Mouse (Mus musculus): ENCODE data around the gene Ppard. TPM values are rescaled to one million over a fixed set of nuclear protein-coding genes. Genes with fewer than 3 reads are reported as not detected.

The Ppard gene
- total RNA-seq, 2 experiments from 2014 or later, result 17.4 to 19.0 TPM

DNA sequence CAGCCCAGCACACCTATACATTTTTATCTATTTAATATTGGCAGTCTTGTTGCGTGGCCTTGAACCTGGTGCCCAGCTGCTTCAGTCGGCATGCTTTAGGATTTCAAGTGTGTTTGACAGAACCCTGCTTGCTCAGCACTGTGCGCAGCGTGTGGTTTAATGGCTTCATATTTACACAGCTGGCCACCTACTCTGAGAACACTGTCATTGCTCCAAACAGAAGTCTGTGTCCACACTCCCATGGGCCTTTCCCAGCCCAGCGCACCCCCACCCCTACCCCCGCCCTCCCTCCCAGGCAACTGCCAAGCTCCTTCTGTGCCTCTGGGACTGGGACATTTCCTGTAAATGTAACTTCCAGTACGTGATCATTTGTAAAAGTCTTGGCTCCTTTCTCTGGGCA is 20.7 kb downstream of the Ppard start:
- intact Hi-C loops (cut with DNase I), result no loop called here
- no peak for DNase-seq

DNA sequence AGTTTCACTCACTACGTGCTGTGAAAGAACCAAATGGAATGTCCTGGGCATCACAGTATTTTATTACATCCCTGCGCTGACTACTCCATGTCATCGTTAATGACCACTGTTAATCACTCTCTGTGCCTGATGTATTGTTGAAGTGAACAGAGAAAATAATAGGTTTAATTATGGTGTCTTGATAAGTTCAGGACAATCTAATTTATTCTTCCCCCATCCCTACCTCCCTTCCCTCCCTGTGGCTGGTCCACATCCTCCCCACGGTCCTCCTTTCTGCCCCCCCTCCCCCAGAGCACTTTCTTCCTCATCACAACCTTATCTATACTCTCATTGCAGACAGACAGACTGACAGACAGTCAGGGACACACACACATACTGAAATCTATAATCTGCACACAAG is 22.3 kb downstream of the Ppard start:
- DNase-seq, result no peak
- intact Hi-C loops (cut with DNase I), result no loop called here

DNA sequence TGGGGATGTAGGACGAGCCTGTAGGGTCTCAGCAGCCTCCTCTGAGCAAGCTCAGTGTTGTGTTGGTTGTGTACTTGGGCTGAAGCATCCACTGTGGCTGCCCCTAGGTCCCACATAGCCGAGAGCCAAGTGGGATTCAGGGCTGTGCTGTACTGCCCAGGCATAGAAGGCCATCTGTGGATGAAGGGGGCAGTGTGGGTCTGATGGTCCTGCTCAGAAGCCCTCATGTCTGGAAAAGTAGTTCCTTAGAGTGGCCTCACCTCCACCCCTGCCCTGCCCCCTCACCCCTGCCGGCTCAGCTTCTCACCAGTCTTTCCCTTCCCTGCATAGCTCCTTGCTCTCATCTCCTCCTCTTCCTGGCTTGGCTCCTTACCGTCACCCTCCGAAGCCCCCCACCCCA is 23.2 kb downstream of the Ppard start:
- intact Hi-C loops (cut with DNase I), result no loop called here
- DNase-seq, result no peak

DNA sequence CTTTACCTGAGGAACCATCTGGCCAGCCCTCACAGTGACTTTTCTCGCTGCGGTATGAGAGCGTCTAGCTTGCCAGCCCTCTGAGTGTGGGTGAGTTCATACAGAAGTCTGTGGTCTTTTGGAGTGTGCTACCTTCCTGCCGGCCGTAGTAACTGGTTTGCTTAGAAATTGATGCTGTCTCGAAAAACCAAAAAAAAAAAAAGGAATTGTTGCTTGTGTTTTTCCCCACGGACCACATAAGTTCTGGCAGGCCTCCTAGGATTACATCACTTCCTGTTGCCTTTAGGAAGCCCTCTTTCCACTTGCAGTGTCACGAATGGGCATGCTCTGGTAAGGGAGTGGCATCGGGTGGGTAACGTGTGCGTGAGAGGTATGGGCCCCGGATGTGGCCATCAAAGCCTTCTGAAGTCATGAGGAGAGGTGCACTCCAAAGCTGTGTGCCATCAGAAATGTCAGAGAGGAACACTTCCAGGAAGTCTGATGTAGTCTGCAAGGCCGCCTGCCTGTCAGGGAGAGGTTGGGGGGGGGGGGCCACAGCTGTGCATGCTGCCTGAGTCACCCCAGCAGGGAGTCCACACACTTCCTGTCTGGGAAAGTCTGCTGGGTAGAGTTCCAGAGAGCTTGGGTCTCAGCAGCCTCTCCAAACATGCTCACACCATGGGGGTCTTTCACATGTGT is 24.3 kb downstream of the Ppard start:
- DNase-seq, result peak; percentile 40
- intact Hi-C loops (cut with DNase I), result no loop called here

DNA sequence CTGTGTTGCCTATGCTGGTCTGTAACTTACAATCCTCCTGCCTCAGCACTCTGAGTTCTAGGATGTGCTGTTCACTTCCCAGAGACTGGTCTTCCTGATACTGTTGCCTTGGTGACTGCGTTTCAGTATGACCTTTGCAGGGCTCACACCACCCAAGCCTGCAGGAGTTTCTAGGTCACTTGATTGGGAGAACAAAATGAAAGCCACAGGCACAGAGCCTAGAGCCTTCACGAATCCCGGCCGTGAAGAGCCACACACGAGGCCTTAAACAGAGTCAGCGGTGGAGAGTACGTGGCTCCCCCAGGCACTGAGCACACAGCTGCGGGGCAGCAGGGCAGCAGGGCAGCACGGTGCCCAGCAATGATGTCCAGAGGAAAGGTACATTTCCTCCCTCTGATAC is 25.8 kb downstream of the Ppard start:
- DNase-seq, result no peak
- intact Hi-C loops (cut with DNase I), result no loop called here

DNA sequence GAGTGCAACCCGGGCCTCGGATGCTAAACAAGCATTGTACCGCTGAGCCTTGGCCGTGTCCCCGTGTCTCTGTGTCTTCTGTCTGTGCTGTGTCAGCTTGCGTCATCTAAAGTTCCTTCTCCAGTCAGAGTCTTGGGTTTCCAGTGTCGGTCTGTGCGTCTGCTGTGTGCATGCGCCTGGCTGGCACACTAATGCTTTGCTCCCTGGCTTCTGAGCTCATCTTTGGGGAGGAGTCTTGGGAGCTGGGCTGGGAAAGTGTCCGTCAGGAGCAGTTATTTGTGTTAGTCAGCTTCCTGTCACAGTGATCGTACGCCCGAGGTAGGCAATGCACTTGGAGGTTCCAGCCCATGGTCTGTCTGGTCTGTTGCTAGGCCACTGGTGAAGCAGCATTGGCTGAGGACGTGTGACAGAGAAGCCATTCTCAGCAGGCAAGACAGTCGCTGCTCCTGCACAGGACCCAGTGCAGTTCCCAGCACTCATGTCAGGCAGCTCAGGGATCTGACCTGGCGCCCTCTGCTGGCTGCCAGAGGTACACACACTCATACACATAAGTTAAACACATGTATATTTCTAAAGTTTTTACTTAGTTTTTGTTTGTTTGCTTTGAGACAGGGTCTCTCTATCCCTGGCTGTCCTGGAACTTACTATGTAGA is 27.5 kb downstream of the Ppard start:
- intact Hi-C loops (cut with DNase I), result no loop called here
- no peak for DNase-seq

DNA sequence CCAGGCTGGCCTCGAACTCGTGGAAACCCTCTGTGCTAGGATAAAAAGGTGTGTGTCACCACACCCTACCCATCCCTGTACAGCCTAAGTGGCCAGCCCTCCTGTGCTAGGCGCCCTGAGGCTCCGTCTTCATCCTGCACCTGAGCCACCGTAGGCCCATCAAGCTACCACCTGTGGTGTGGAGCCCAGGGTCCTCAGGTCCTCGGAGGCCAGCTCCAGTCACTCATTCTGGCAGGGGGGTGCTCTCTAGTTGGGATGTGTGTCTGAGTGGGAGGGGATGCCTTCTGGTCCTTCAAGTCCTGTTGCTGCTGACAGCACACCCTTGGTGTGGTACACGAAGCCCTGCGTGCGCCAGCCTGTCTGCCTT is 28.0 kb downstream of the Ppard start:
- intact Hi-C loops (cut with DNase I), result no loop called here
- no peak for DNase-seq

DNA sequence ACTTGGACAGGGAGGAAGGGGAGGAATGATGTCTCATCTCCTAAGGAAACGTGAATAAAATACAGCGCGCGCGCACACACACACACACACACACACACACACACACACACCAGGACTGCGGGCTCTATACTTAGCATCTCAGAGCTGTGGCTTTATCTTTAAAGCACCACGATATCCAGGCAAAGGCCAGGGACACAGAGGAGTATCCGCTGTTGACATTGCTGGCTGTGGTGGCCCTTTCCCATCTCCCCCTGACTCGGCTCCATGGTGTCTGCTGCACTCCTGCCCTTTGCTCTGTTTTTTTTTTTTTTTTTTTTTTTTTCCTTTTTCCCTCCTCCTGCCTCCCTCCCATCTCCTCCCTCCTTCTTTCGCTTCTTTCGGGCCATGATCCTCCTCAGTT is 29.3 kb downstream of the Ppard start:
- intact Hi-C loops (cut with DNase I), result no loop called here

DNA sequence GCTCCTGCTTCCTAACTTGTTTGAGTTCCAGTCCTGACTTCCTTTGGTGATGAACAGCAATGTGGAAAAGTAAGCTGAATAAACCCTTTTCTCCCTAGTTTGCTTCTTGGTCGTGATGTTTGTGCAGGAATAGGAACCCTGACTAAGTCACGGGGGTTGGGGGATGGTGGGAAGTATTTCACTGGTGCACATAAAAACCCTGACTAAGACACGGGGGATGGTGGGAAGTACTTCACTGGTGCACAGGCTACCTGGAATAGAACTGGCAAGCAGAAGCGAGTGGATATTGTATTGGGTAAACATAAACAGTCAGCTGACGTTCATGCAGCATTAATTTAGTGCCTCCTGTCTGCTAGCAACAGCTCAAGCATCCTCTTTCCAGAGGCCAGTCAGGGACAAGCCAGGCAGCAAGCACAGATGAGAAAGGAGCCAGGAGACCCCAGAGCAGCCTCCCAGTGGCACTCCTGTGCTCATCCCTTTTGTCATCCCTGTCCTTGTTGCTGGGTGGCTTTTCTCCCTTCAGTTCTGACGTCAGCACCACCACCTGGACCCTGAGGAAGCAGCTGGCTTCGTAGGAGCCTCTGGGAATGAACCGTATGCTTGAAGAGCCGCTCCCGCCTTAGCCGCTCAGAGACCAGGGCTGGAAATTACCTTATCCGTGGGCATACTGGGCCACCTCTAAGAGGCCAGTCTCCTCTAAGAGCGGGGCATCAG is 30.8 kb downstream of the Ppard start:
- DNase-seq, result no peak
- intact Hi-C loops (cut with DNase I), result no loop called here

More for the DNA sequence above, 29.3 kb downstream of the Ppard start:
- no peak for DNase-seq

DNA sequence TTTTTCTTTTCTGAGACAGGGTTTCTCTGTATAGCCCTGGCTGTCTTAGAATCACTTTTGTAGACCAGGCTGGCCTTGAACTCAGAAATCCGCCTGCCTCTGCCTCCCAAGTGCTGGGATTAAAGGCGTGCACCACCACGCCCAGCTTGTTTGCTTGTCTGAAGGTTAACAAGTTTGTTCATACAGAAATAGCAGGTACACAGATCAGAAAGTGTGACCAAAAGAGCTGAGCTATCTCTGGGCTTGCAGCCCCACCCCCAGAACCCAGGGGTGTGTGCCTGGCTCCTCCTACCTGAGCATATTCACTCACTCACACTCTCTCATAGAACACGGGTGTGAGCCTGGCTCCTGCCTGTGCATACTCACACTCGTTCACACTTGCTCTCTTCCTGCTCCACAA is 34.8 kb downstream of the Ppard start:
- no peak for DNase-seq
- intact Hi-C loops (cut with DNase I), result no loop called here

DNA sequence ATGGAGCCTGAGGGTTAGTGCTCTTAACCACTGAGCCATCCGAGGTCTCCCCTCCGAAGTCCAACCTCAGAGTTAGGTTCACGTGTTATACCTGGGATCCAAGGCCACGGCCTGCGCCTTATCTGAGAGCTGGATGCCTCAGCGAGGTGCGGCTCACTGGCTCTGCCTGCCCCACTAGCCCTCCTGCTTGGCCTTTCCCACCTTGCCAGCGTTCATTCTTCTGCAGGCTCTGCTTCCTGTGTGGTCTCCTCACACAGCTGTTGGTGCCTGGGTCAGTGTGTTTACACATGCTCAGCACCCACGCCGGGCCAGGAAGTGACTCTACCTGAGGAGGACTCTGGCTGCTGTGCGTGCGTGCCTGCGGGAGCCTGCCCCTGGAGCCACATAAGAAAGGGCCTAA is 37.7 kb downstream of the Ppard start:
- no peak for DNase-seq
- intact Hi-C loops (cut with DNase I), result no loop called here

DNA sequence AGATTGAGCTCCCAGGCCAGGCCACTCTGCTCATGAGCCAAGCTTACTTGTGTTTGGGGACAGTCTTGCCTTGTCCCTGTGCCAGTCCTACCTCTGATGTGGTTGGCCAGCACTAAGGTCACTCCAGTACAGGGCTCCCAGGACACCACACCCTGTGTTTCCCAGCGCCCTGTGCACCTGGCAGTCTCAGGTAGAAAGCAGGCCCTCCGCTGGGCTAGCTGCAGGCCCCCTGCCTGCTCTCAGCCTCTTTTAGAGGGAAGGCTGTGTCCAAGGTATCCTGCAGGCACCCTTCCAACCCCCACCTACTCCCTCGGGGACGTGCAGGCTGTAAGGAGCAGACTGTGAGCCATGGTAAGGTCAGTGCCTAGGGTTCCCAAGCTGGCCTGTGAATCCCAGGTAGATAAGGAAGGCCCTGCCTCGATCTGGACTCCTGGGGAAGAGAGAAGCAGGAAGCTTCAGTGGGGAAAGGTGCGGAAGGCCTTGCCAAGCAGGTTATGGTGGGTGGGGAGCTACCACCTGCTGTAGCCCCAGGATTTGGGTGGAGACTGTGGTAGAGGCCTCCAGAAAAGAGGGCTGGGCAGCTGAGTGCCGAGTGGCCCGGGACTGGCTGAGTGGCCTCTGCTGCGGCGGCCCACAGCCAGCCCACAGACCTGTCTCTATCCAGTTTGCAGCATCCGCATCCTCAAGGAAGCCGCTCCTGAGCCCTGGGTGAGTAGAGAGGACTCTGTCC is 39.2 kb downstream of the Ppard start:
- intact Hi-C loops (cut with DNase I), result no loop called here
- DNase-seq, result no peak

DNA sequence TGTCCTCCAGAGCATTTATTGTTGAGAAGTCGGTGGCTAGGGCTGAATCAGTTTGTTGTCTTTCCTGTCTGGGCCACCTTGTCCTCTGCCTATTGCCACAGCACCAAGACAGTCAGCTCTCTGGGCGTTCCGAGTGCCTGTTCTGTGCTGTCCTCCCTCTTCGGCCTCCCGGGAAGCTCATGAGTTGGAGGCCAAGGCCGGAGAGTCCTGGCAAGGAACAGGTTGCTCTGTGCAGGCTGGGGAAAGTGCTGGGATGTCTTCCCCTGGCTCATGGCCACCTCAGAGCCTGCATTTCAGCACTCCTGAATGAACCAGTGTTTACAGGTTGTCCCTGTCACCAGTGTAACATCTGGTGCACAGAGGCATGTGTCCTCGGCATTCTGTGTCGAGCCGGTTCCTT is 39.8 kb downstream of the Ppard start:
- intact Hi-C loops (cut with DNase I), result no loop called here
- no peak for DNase-seq

DNA sequence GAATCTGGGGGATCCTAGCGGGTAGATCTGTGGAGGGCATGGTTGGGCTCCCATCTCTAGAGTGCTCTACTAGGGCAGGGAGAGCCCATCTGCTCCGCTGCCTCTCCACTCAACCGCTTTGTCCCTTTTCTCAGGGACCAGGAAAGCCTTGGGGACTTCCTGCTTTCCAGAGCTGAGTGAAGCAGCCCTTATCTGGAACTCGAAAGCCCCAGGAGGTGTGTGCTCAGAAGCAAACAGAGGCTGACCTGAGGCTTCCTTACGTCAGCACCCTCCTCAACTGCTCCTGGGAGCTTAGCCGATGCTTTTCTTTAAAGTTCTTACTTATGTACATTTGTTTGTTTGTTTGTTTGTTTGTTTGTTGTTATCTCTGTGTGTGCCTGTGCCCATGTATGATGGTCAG is 40.3 kb downstream of the Ppard start:
- intact Hi-C loops (cut with DNase I), result no loop called here
- no peak for DNase-seq

DNA sequence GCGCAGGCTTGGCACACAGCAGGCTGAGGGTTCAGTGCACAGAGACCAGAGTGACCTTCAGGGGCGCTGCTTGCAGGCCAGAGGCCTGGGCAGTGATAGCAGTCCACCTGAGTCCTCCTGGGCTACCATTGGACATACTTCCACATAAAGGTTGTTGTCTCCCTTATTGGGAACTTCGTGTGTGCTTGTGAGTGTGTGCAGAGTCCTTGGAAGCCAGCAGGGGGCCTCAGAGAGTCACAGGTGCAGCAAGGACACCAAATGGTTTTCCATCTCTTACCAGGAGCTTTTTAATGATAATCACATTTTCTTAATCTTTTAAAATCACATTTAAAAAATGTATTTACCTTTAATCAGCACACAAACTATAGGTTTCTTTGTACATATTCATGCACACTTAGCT is 42.2 kb downstream of the Ppard start:
- DNase-seq, result no peak
- intact Hi-C loops (cut with DNase I), result no loop called here

DNA sequence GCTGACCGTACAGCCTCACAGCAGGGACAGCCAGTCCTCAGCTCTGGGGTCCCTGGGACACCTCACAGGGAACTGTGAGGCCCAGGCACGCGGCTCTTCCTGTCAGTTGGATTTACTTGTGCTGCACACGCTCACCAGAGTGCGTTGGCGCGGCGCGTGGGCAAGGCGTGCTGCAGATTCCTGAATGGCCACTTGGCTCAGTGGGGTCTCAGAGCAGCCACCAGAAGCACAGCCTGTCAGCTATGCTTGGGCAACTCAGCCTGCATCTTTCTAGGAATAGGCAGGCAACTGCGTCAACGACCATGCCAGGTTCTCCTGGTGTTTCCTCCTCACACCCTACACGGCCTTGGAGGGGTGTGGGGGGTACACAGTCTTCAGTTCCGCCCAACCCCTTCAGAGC is 44.7 kb downstream of the Ppard start:
- DNase-seq, result peak; percentile 37
- intact Hi-C loops (cut with DNase I), result no loop called here

DNA sequence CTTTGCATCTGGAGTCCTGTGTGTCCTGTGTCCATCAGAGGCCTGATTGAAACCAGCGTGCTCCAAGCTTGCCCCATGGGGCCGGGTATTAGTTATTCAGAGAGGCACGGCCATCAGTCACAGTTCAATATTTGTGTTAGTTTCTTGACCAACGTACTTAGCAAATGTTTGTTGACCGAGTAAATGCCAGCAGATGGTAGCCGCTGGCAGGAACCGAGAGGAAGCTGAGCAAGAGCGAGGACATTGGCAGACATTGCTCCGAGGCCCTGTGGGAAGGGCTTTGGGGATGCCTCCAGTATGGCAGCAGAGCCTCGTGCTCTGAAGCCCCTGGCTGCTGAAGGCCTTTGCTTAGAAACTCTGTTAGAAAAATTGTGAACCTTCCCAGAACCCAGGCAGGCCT is 45.2 kb downstream of the Ppard start:
- intact Hi-C loops (cut with DNase I), result no loop called here
- peak; percentile 48 for DNase-seq

DNA sequence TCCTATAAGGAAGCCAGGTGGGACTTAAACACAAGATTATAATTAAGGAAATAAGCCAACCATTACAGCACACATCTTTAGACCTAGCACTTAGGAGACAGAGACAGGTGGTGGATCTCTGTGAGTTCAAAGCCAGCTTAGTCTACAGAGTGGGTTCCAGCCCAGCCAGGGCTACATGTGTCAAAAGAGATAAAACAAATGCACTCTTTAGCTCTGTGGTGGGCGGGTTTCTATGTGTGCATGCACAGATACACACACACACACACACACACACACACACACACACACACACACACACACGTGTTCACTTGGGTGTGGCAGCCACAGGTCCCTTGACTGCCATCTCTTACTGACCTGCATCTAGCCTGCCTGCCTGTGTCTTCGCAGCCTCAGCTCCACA is 45.7 kb downstream of the Ppard start:
- DNase-seq, result no peak
- intact Hi-C loops (cut with DNase I), result no loop called here

DNA sequence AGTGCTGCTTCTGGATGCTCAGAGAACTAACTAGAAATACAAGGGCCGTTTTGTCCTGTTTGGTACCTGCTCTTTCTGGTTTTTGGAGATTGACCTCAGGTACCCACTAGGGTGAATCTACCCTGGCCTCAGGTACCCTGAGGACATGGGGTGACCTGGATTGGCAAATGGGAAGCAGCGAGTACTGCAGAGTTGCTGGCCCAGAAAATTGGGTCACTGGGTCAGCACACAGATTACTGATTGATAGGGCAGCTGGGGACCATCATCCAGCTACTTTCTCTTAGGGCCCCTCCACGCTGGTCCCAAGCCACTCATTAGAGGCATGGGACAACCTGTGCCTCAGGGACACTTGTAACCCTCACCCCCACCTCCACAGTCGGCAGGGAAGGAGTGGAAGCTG is 46.7 kb downstream of the Ppard start:
- intact Hi-C loops (cut with DNase I), result no loop called here
- DNase-seq, result no peak

DNA sequence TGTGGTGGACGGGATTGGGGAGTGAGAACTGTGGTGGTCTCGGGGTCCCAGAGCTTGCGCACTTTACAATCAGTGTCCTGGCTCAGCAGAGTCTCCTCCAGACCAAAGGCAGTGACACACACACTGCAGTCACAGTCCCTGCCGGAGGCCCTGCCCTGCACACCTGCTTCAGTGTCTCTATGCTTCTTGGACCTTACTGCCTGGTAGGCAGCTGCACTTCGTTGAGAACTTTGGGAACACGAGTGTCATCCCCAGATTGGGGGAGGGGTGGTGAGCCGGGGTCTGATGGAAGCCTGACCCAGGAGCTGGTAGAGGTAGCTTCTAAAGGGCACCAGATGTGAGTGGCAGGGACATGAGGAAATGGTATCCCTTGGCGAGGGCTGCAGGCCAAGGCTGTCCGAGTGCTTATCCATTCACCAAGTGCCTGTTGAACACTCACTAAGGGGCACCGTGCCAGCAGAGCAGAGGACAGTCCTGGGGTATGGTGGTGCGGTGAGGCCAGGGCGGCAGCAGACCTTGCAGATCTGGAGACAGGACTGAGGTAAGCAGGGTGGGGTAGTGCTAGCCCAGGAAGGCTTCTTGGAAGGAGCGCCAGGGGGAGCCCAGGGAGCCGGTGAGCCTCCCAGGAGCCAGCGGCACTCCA is 47.4 kb downstream of the Ppard start:
- intact Hi-C loops (cut with DNase I), result no loop called here
- peak; percentile 65 for DNase-seq

DNA sequence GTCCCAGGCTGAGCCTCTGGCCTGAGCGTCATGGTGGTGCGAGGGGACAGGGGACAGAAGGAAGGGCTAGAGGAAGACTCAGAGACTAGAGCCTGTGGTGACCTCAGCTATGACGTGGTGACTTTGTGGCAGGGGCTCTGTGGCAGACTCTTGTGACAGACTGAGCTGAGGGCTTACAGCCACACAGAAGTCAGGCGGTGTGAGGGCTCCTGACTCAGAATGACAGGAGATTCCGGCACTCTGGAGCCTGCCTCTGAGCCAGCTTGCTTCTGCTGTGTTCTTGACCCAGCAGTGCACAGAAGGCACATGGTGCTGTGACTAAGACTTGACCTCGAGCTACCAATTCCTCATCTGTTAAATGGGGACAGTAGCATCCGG is 47.9 kb downstream of the Ppard start:
- DNase-seq, result no peak
- intact Hi-C loops (cut with DNase I), result no loop called here

Data from left cerebral cortex, postnatal 4 days (tissue).